Mouse (Mus musculus) forebrain, embryonic 14.5 days (tissue): Measurements from ENCODE around the gene Dnah8. TPM values are rescaled to one million over a fixed set of nuclear protein-coding genes. Genes with fewer than 3 reads are reported as not detected.

ENCODE experiments used
- ATAC-seq: fragments of 200-750 bp; cut with Nextera tagmentation; 2 replicates; pipeline ENCODE4 v1.8.0; 2017; ENCODE audit warnings: mild to moderate bottlenecking, moderate library complexity
- DNase-seq: peaks from one replicate; pipeline ENCODE4 v3.0.0-alpha.2; 2015; ENCODE audit warnings: low spot score
- H3K27ac ChIP-seq: fragments of 300-500 bp; sonication (generic); 2 replicates; pipeline ENCODE4 v1.5.1; 2014; ENCODE audit warnings: low read depth, mild to moderate bottlenecking, control low read depth, low read length, moderate library complexity
- H3K27me3 ChIP-seq: fragments of 300-500 bp; sonication (generic); replicated peaks from 2 replicates; pipeline ENCODE4 v1.6.1; 2014; ENCODE audit warnings: low read length, control low read depth, mixed read lengths; ENCODE audit not compliant: control insufficient read depth, insufficient read depth
- H3K36me3 ChIP-seq: fragments of 300-500 bp; sonication (generic); 2 replicates; pipeline ENCODE4 v1.6.1; 2014; ENCODE audit warnings: low read length, control low read depth; ENCODE audit not compliant: control insufficient read depth, insufficient read depth
- H3K4me1 ChIP-seq: fragments of 300-500 bp; sonication (generic); 2 replicates; pipeline ENCODE4 v1.6.1; 2014; ENCODE audit warnings: antibody characterized with exemption, low read length, control low read depth; ENCODE audit not compliant: control insufficient read depth, insufficient read depth
- H3K4me2 ChIP-seq: fragments of 300-500 bp; sonication (generic); 2 replicates; pipeline ENCODE4 v1.6.1; 2014; ENCODE audit warnings: mild to moderate bottlenecking, control low read depth, low read length
- H3K4me3 ChIP-seq: fragments of 300-500 bp; sonication (generic); 2 replicates; pipeline ENCODE4 v1.5.1; 2014; ENCODE audit warnings: low read depth, low read length, control low read depth
- H3K9ac ChIP-seq: fragments of 300-500 bp; sonication (generic); 2 replicates; pipeline ENCODE4 v1.6.1; 2014; ENCODE audit warnings: mild to moderate bottlenecking, low read length, control low read depth, moderate library complexity
- H3K9me3 ChIP-seq: fragments of 300-500 bp; sonication (generic); replicated peaks from 2 replicates; pipeline ENCODE4 v1.6.1; 2016; ENCODE audit warnings: low read length, control low read depth, mixed read lengths; ENCODE audit not compliant: control insufficient read depth
- WGBS: fragments of 180-500 bp; shearing (Covaris S2); extraction: QIAGEN DNeasy Blood & Tissue Kit; methylation state at CpG from one replicate; pipeline ENCODE4 v1.1.7; 2014; 5-methylcytosine and 5-hydroxymethylcytosine counted together
- polyA plus RNA-seq: library from polyadenylated mRNA; unstranded; fragments of >200 nt; fragmentation: Nextera tagmentation; extraction: Ambion mirVana; gene quantifications from 2 replicates; pipeline ENCODE4 v1.2.1, GENCODE M21; 2014

The Dnah8 gene
- polyA plus RNA-seq, 1 experiment from 2014 or later: 1.9 TPM

DNA sequence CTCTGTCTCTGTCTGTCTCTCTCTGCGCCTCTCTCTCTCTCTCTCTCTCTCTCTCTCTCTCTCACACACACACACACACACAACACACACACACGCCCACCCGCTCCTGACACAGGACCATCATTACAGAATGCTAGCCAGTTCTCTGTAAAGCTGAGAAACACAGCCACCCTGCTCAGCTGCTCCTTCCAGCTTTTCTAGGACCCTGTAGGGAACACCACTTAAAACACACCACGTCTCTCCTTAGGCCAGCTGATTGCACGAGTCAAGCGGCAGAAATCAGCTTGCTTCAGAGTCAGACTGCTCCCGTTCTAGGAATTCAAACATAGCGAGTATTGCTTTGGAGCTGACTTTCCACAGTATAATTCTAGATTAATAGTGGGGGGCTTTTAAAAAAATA is 242.1 kb downstream of the Dnah8 start:
- Histone ChIP-seq H3K4me2 (no peak overlapping the region), H3K4me1 (no peaks in the 10 kb centered on the region), H3K9ac (no peak overlapping the region), H3K9me3 (no peaks in the 10 kb centered on the region), H3K27me3 (no peaks in the 10 kb centered on the region), H3K36me3 (no peaks in the 10 kb centered on the region), H3K27ac (no peak overlapping the region), H3K4me3 (no peak overlapping the region)
- DNase-seq: peak; percentile 14
- no peak for ATAC-seq
- WGBS: 72% methylated on average over 8 of the region's 8 CpGs

DNA sequence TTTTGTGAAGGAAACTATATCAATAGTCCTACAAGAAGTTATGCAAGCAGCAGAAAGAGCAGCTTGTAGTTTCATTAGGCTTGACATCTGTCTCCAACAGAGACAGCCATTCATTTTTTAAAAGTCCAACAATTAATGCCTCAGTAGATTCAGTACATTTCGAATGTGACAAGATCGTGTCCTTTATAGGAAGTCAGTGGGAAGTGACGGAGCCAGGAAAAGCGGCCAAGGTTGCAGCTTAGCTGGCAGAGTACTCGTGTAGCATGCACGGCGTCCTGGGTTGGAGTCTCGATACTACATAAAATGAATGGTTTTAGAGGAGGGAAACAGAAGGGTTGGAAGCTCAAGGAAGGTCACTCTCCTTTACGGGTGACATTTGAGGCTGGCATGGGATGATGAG is 242.8 kb downstream of the Dnah8 start:
- no peaks in the 10 kb centered on the region for H3K4me1 ChIP-seq
- no peak overlapping the region for H3K4me3 ChIP-seq
- no peak overlapping the region for H3K4me2 ChIP-seq
- WGBS: 77% methylated on average over 9 of the region's 9 CpGs
- H3K27me3 ChIP-seq: no peaks in the 10 kb centered on the region
- no peak overlapping the region for H3K9ac ChIP-seq
- no peaks in the 10 kb centered on the region for H3K9me3 ChIP-seq
- ATAC-seq (no peak), DNase-seq (no peak)
- no peak overlapping the region for H3K27ac ChIP-seq
- no peaks in the 10 kb centered on the region for H3K36me3 ChIP-seq

DNA sequence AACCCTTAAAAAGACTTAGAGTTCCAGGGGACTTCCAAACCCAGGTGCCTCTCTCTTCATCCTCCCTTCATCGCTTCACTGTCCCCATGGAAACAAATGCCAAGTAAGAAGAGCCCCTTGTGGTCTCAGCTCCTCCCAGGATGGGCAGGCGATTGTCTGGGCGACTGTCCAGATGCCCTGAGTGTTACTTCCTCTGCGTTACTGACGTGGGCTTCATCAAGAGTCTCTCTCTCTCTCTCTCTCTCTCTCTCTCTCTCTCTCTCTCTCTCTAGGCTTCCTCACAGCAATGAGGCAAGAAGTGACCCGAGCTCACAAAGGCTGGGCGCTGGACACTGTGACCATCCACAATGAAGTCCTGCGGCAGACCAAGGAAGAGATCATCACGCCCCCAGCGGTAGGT is 246.9 kb downstream of the Dnah8 start:
- Histone ChIP-seq H3K36me3 (no peaks in the 10 kb centered on the region), H3K4me1 (no peaks in the 10 kb centered on the region), H3K9ac (no peak overlapping the region), H3K27ac (no peak overlapping the region), H3K27me3 (no peaks in the 10 kb centered on the region), H3K4me3 (no peak overlapping the region), H3K4me2 (no peak overlapping the region), H3K9me3 (no peaks in the 10 kb centered on the region)
- no peak for DNase-seq
- 32% methylated on average over 10 of the region's 10 CpGs for WGBS
- ATAC-seq: no peak

DNA sequence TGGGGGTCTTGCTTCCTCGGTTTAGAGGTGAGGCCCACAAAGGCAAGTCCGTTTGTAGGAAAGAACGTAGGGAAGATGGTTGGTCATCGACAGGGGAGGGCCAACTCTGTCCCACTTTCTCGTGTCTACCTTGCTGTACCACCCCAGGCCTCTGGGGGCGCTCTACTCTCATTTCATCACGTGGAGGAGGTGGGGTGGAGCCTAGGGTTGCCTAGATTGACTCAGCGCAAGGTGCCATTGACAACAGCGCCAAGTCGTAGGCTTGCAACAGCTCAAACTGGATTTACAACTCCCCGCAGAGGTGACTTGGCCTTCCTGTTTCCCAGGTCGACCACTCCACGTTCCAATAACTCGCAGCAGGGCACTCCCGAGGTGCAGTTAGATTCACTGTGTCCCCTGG is 250.1 kb downstream of the Dnah8 start:
- WGBS: 72% methylated on average over 15 of the region's 15 CpGs

DNA sequence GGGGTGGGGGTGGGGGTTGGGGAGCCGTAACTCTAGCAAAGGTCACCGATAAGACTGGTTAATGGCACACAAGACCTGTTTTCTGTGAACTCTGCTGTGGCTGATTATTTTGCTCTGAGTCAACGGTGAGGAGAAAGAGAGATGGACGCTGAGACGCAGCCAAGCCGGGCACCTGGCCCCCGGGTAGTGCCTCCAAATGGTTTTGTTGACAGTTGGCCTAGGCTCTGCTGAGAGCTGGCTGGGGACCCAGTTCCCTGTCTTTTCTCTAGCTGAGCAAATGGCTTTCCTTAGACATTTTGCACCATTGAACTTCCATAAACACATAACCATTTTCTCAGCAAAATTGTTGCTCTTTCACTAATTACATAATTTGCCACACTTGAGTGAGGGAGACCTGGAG is 253.3 kb downstream of the Dnah8 start:
- Histone ChIP-seq H3K9me3 (no peaks in the 10 kb centered on the region), H3K4me1 (no peaks in the 10 kb centered on the region), H3K4me2 (no peak overlapping the region), H3K27me3 (no peaks in the 10 kb centered on the region), H3K27ac (no peak overlapping the region), H3K4me3 (no peak overlapping the region), H3K9ac (no peak overlapping the region), H3K36me3 (no peaks in the 10 kb centered on the region)
- DNase-seq (no peak), ATAC-seq (no peak)
- 81% methylated on average over 7 of the region's 7 CpGs for WGBS

More for the DNA sequence above, 250.1 kb downstream of the Dnah8 start:
- no peak overlapping the region for H3K27ac ChIP-seq
- H3K9ac ChIP-seq: no peak overlapping the region
- DNase-seq (no peak), ATAC-seq (no peak)
- no peak overlapping the region for H3K4me2 ChIP-seq
- H3K4me1 ChIP-seq: no peaks in the 10 kb centered on the region
- no peaks in the 10 kb centered on the region for H3K27me3 ChIP-seq
- H3K4me3 ChIP-seq: no peak overlapping the region
- H3K36me3 ChIP-seq: no peaks in the 10 kb centered on the region
- no peaks in the 10 kb centered on the region for H3K9me3 ChIP-seq

DNA sequence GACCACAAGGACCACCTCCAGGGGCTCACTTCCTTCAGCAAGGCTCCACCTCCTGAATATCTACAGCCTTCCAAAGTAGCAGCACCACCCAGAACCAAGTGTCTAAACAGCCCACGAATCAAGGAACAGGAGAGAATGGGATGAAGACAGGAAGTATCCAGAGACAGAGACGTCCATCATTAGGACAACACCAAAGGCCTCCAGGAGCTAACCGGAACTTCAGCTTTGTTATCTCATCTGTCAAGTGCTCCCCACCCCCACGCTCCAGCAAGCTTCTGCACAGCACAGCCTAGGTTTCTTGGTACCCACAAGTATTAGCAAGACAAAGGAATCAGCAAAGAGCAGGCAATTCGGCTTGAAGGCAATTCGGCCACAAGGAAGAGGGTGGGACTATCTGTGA is 254.5 kb downstream of the Dnah8 start:
- H3K36me3 ChIP-seq: no peaks in the 10 kb centered on the region
- ATAC-seq: no peak
- 57% methylated on average over 6 of the region's 6 CpGs for WGBS
- H3K27ac ChIP-seq: no peak overlapping the region
- no peak for DNase-seq
- H3K4me1 ChIP-seq: no peaks in the 10 kb centered on the region
- H3K4me3 ChIP-seq: no peak overlapping the region
- no peaks in the 10 kb centered on the region for H3K9me3 ChIP-seq
- H3K27me3 ChIP-seq: no peaks in the 10 kb centered on the region
- no peak overlapping the region for H3K4me2 ChIP-seq
- H3K9ac ChIP-seq: no peak overlapping the region

DNA sequence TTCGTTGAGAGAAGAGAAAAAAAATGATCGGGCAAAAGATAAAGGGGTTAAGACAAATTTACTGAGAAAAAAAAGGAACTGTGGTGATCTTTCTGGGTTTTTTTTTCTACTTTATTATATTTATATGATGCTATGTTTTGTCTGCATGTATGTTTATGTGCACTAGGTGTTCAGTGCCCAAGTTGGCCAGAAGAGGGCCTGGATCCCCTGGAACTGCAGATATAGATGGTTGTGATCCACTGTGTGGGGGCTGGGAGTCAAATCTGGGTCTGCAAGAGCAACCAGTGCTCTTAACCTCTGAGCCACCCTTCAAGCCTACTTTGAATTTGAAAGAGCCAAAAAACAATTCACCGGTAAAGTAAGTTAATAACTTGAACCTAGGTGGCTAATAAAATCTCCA is 256.2 kb downstream of the Dnah8 start:
- Histone ChIP-seq H3K4me2 (no peak overlapping the region), H3K9me3 (no peaks in the 10 kb centered on the region), H3K4me3 (no peak overlapping the region), H3K27me3 (no peaks in the 10 kb centered on the region), H3K36me3 (no peaks in the 10 kb centered on the region), H3K4me1 (no peaks in the 10 kb centered on the region), H3K27ac (no peak overlapping the region), H3K9ac (no peak overlapping the region)
- DNase-seq: no peak
- no peak for ATAC-seq
- 90% methylated on average over 3 of the region's 3 CpGs for WGBS

DNA sequence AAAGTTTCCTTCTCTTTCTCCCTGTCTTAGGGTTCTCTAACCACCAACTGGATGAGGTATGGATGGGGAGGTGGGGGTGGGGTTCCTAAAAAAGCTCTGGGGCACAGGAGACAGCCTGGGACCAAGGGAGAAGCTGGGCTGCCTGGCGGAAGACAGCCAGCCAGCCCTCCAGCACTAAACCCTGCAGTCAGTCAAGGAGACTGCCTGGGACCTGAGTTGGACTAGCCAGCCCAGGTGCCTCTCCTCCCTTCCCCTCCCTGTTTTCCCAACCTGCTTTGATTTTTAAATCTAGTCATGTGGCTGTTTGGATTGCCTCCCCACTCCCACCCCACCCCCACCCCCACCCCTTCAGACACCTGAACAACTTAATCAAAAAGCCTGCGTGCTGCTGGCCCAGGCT is 256.8 kb downstream of the Dnah8 start:
- H3K36me3 ChIP-seq: no peaks in the 10 kb centered on the region
- ATAC-seq: no peak

DNA sequence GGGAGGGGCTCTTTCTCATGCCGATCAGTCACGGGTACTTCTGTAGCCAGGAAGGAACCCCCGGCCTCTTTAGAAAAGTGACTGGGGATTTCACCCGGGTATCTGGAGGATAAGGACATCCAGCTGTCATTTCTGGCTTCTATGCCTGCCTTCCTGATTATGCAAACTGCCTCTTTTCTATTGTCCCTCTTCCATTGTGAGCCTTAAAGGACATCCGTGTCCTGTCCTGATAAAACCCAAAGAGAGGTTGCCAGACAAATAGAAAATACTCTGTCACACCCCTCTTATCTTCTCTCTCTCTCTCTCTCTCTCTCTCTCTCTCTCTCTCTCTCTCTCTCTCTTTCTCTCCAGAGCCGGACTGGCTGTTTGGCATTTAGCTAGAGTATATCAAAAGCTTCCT is 258.1 kb downstream of the Dnah8 start:
- no peak overlapping the region for H3K4me3 ChIP-seq
- DNase-seq (peak; percentile 43), ATAC-seq (no peak)
- H3K9ac ChIP-seq: no peak overlapping the region
- H3K27ac ChIP-seq: no peak overlapping the region
- no peaks in the 10 kb centered on the region for H3K36me3 ChIP-seq
- WGBS: 4% methylated on average over 6 of the region's 6 CpGs
- H3K9me3 ChIP-seq: no peaks in the 10 kb centered on the region
- no peaks in the 10 kb centered on the region for H3K4me1 ChIP-seq
- H3K4me2 ChIP-seq: peak overlapping the region; percentile 7; the same call in 1 of the 2 replicates
- no peaks in the 10 kb centered on the region for H3K27me3 ChIP-seq

More for the DNA sequence above, 256.8 kb downstream of the Dnah8 start:
- H3K27me3 ChIP-seq: no peaks in the 10 kb centered on the region
- no peaks in the 10 kb centered on the region for H3K4me1 ChIP-seq
- no peak for DNase-seq
- 72% methylated on average over 2 of the region's 2 CpGs for WGBS
- H3K4me3 ChIP-seq: no peak overlapping the region
- no peak overlapping the region for H3K27ac ChIP-seq
- no peaks in the 10 kb centered on the region for H3K9me3 ChIP-seq
- no peak overlapping the region for H3K4me2 ChIP-seq
- H3K9ac ChIP-seq: no peak overlapping the region
